In the genomic region with DNA sequence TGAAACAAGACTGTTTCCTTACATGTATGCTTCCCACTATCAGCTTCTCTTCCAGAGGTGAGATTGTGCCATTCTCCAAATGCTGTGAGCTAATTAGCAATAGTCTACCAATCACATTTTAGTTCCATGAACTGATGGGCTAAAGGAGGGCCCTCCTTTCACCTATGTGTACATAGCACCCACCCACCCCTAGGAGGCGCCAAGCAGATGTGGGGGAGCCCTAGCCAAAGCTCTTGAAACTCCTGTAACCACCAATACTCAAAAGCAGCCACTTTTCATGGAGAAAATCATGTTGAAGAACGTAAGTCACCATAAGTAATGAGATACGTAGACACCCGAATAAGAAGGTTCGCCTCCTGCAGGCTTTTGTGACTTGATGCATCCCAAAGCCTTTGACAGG, we compare ENCODE assay signal across 18 mouse cellular contexts. TPM values are rescaled to one million over a fixed set of nuclear protein-coding genes. Genes with fewer than 3 reads are reported as not detected.
DNase-seq lines count a peak whose midpoint lies in the region; ATAC-seq and TF ChIP-seq lines count a peak whose summit lies in the region.
"Had no signal": no experiment of that assay in that cellular context is flagged by ENCODE, and none has a peak within 500 bp of the region (broad histone marks: within the 10 kb centered on the region; RNA-seq: fewer than 3 reads in every experiment).

No protein-coding gene starts in this region.

- no peaks in the 10 kb centered on the region for H3K4me1 ChIP-seq in kidney, postnatal 0 days (replicated peaks; ENCODE audit: insufficient read depth, low read length)
- 0 out of 2 replicates have a peak, but pooled peaks cover 4% of the 10 kb centered on the region for H3K4me1 ChIP-seq in lung, postnatal 0 days (ENCODE audit: insufficient read depth, low read depth, low read length)
- no peaks in the 10 kb centered on the region for H3K4me1 ChIP-seq in small intestine, adult 2 months (ENCODE audit: control insufficient read depth, insufficient read depth, insufficient read length, low read length)
- H3K4me1 ChIP-seq: embryonic facial prominence, embryonic 10.5 days had no signal

- WGBS in kidney, postnatal 0 days: 89% methylated on average over 5 of the region's 5 CpGs
- WGBS in lung, postnatal 0 days: 92% methylated on average over 5 of the region's 5 CpGs
- 95% methylated on average over 5 of the region's 5 CpGs for WGBS in small intestine, adult 2 months

- no peak for ATAC-seq in kidney, postnatal 0 days (replicated peaks; ENCODE audit: low FRiP score, low read depth)
- ATAC-seq in lung, postnatal 0 days: no peak
- ATAC-seq: hindbrain, embryonic 16.5 days had no signal

- H3K27me3 ChIP-seq in kidney, postnatal 0 days (ENCODE audit: insufficient read depth, low read length): no peaks in the 10 kb centered on the region
- H3K27me3 ChIP-seq in lung, postnatal 0 days (replicated peaks; ENCODE audit: insufficient read depth, low read length): no peaks in the 10 kb centered on the region
- no peaks in the 10 kb centered on the region for H3K27me3 ChIP-seq in small intestine, adult 2 months (ENCODE audit: control insufficient read depth, insufficient read depth, low read length)
- H3K27me3 ChIP-seq: heart, embryonic 15.5 days; limb, embryonic 15.5 days had no signal

- DNase-seq in gastrocnemius, adult 2 months: no peak
- DNase-seq in gastrocnemius, postnatal 4 days (ENCODE audit: low spot score in 2 of 2): no peak
- DNase-seq in kidney, postnatal 0 days (ENCODE audit: low spot score): no peak
- no peak for DNase-seq in kidney, adult 8-10 months
- no peak for DNase-seq in lung, postnatal 0 days (ENCODE audit: low spot score)
- no peak for DNase-seq in lung, adult 18-20 months
- no peak for DNase-seq in left cerebral cortex, postnatal 25 days (ENCODE audit: low spot score in 2 of 2)
- DNase-seq: cerebellum, adult 9-10 months; heart, postnatal 4 days; retina, postnatal 1 day; right cerebral cortex, postnatal 4 days; thymus, postnatal 14 days had no signal

- no peak for TF ChIP-seq EP300 in lung, postnatal 0 days (IDR thresholded peaks at IDR 0.05)

- H3K9ac ChIP-seq in kidney, postnatal 0 days (ENCODE audit: low read depth, low read length): no peak overlapping the region
- H3K9ac ChIP-seq in lung, postnatal 0 days (replicated peaks; ENCODE audit: low read depth): no peak overlapping the region
- H3K9ac ChIP-seq: heart, embryonic 15.5 days; limb, embryonic 15.5 days had no signal

- TF ChIP-seq POLR2A in small intestine, adult 2 months (IDR thresholded peaks at IDR 0.05; ENCODE audit: low read depth, low read length): no peak

- H3K4me2 ChIP-seq in kidney, postnatal 0 days (ENCODE audit: low read length): no peak overlapping the region
- no peak overlapping the region for H3K4me2 ChIP-seq in lung, postnatal 0 days (replicated peaks; ENCODE audit: low read depth, low read length)
- H3K4me2 ChIP-seq: heart, embryonic 15.5 days; limb, embryonic 15.5 days had no signal

- intact Hi-C loops in gastrocnemius, adult 2 months (cut with DNase I): no loop called here
- intact Hi-C loops in left cerebral cortex, postnatal 25 days (cut with DNase I): loop anchor here (10.0 kb wide), 1 partner anchor 312 kb away; no protein-coding TSS in a partner anchor

- H3K36me3 ChIP-seq in kidney, postnatal 0 days (ENCODE audit: insufficient read depth, low read length): 0 out of 2 replicates have a peak, but pooled peaks cover 7% of the 10 kb centered on the region
- no peaks in the 10 kb centered on the region for H3K36me3 ChIP-seq in lung, postnatal 0 days (ENCODE audit: insufficient read depth, low read length)
- peaks cover 21% of the 10 kb centered on the region for H3K36me3 ChIP-seq in small intestine, adult 2 months (ENCODE audit: control insufficient read depth, insufficient read depth, low read length)
- H3K36me3 ChIP-seq: limb, embryonic 15.5 days had no signal

- peak; percentile 51 for TF ChIP-seq CTCF in gastrocnemius, adult 2 months (IDR thresholded peaks at IDR 0.05)
- TF ChIP-seq CTCF in kidney, postnatal 0 days (IDR thresholded peaks at IDR 0.05; ENCODE audit: low read depth): peak; percentile 33; the same call in 1 of the 2 replicates
- TF ChIP-seq CTCF in lung, postnatal 0 days (IDR thresholded peaks at IDR 0.05): peak; percentile 31; the same call in 1 of the 2 replicates
- peak; percentile 29; the same call in 1 of the 2 replicates for TF ChIP-seq CTCF in small intestine, adult 2 months (IDR thresholded peaks at IDR 0.05; ENCODE audit: extremely low read depth, insufficient read length, insufficient replicate concordance, low read depth, low read length)

- no peaks in the 10 kb centered on the region for H3K9me3 ChIP-seq in kidney, postnatal 0 days (replicated peaks; ENCODE audit: low read length)
- H3K9me3 ChIP-seq in lung, postnatal 0 days (ENCODE audit: low read length): no peaks in the 10 kb centered on the region
- H3K9me3 ChIP-seq: embryonic facial prominence, embryonic 10.5 days; heart, embryonic 15.5 days had no signal

- no peak overlapping the region for H3K4me3 ChIP-seq in gastrocnemius, adult 2 months
- H3K4me3 ChIP-seq in kidney, postnatal 0 days (replicated peaks; ENCODE audit: low read depth, low read length): no peak overlapping the region
- H3K4me3 ChIP-seq in lung, postnatal 0 days (ENCODE audit: low read depth, low read length): no peak overlapping the region
- no peak overlapping the region for H3K4me3 ChIP-seq in small intestine, adult 2 months (ENCODE audit: low read depth, low read length)
- H3K4me3 ChIP-seq: embryonic facial prominence, embryonic 10.5 days; heart, embryonic 15.5 days; limb, embryonic 15.5 days had no signal

- H3K27ac ChIP-seq in gastrocnemius, adult 2 months: no peak overlapping the region
- no peak overlapping the region for H3K27ac ChIP-seq in kidney, postnatal 0 days
- no peak overlapping the region for H3K27ac ChIP-seq in lung, postnatal 0 days (ENCODE audit: low read length)
- no peak overlapping the region for H3K27ac ChIP-seq in small intestine, adult 2 months (ENCODE audit: insufficient read depth, low read depth, low read length)
- H3K27ac ChIP-seq: embryonic facial prominence, embryonic 10.5 days; heart, embryonic 15.5 days; limb, embryonic 15.5 days had no signal

RNA-seq across cellular contexts. Expression of a gene that starts 23.0 kb away (rescaled TPM):
- total RNA-seq in gastrocnemius, adult 2 months (2021): 1 to 10 TPM; 1.2 to 2.1 TPM
- total RNA-seq in gastrocnemius, postnatal 4 days (2021): 1 to 10 TPM; 2.7 to 3.0 TPM
- 9.8 and 10.3 TPM in 2 replicates for polyA plus RNA-seq in kidney, postnatal 0 days (2015; fragmentation: Nextera tagmentation; extraction: Ambion mirVana)
- 47.2 and 48.0 TPM in 2 replicates for polyA plus RNA-seq in lung, postnatal 0 days (2015; fragmentation: Nextera tagmentation; extraction: Ambion mirVana)
- 1.9 and 6.3 TPM in 2 replicates for polyA plus RNA-seq in small intestine, adult 2 months (2012; rRNA removed)
- 1 to 10 TPM; 4.7 to 4.8 TPM for total RNA-seq in left cerebral cortex, postnatal 25 days (2021)
- polyA plus RNA-seq: G1E had no signal
